Mouse (Mus musculus) G1E (cell line): ENCODE results near the gene Depp1.

ENCODE experiments used
- CTCF ChIP-seq: IDR thresholded peaks from 2 replicates; pipeline ENCODE4 v1.5.1; 2012; ENCODE audit warnings: low read depth, low read length, inconsistent platforms, mixed read lengths
- GATA2 ChIP-seq: IDR thresholded peaks from 2 replicates; pipeline ENCODE4 v1.6.1; 2012; ENCODE audit warnings: low read depth, low read length, inconsistent platforms, borderline replicate concordance
- POLR2AphosphoS5 ChIP-seq: IDR thresholded peaks from 2 replicates; pipeline ENCODE4 v1.6.1; 2012; ENCODE audit warnings: low read depth, low read length, inconsistent platforms; ENCODE audit not compliant: insufficient replicate concordance

DNA sequence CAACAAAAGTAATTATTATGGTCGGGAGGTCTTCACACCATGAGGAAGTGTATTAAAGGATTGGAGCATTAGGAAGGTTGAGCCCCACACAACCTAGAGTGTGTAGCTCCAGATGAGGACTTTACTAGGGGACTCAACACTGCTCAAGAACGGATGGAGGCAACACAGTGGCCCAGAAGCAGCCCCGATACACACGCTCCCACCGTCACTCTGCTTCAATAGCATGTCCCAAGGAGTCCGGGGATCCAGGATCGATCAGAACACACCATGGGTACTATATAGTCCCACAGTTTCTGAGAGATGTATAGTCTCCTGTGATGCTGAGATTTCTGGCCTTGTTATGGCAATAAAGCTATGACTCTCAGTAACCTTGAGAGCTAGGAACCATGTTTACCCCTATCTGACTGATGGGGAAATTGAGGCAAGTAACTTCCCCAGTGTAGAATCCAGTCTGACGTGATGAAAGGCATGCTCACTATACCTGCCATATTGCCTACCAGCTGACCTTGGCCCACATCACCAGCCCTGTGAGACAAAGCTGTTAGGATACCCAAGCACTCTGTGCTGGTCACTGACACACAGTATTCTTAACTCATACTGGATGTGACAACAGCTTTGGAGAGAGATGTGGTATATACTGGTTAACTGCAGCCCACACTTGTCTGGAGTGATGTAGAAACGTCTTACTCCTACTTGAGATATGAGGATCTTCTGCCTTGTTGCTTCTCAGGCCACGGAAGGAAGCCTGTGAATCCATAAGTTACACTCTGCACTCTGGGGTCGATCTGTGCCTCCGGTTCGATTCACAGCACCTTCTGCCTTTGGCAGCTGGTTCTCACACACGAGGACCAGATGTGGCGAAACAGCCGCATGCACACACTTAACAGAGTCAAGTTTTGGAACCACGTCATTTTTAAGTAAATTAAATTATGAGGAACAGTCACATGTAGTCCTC is 16.4 kb upstream of the Depp1 start:
- TF ChIP-seq CTCF (no peak), GATA2 (no peak), POLR2AphosphoS5 (no peak)
